Mouse (Mus musculus) cortical plate, adult 2 months (tissue): ENCODE measurements around the gene Snapc2.

Experiments used
- CTCF ChIP-seq: fragments of 200-500 bp; IDR thresholded peaks from 2 replicates; pipeline ENCODE4 v1.5.1; 2011; ENCODE audit warnings: mild to moderate bottlenecking, control low read depth, low read length; ENCODE audit not compliant: insufficient read depth; ENCODE audit errors: extremely low read depth
- POLR2A ChIP-seq: fragments of 200-500 bp; IDR thresholded peaks from 2 replicates; pipeline ENCODE4 v1.6.1; 2011; ENCODE audit warnings: mild to moderate bottlenecking, low read length, control low read depth; ENCODE audit not compliant: insufficient read depth; ENCODE audit errors: extremely low read depth

GRCm38 (mm10) chr8:4237814-4238433 lies 15.0 kb upstream of the Snapc2 start:
- TF ChIP-seq POLR2A (no peak), CTCF (no peak)
